Mouse (Mus musculus) intestine, embryonic 15.5 days (tissue): ENCODE results near the gene Plekhd1. TPM values are rescaled to one million over a fixed set of nuclear protein-coding genes. Genes with fewer than 3 reads are reported as not detected.

Experiments
- ATAC-seq: fragments of 200-750 bp; cut with Nextera tagmentation; 2 replicates; pipeline ENCODE4 v1.8.0; 2017; ENCODE audit warnings: moderate TSS enrichment, moderate library complexity
- H3K27ac ChIP-seq: fragments of 300-500 bp; sonication (generic); 2 replicates; pipeline ENCODE4 v1.5.1; 2015; ENCODE audit warnings: mild to moderate bottlenecking, inconsistent platforms
- H3K27me3 ChIP-seq: fragments of 300-500 bp; sonication (generic); replicated peaks from 2 replicates; pipeline ENCODE4 v1.6.1; 2015; ENCODE audit warnings: inconsistent platforms
- H3K36me3 ChIP-seq: fragments of 300-500 bp; sonication (generic); 2 replicates; pipeline ENCODE4 v1.6.1; 2015; ENCODE audit warnings: inconsistent platforms
- H3K4me1 ChIP-seq: fragments of 300-500 bp; sonication (generic); replicated peaks from 2 replicates; pipeline ENCODE4 v1.6.1; 2015; ENCODE audit warnings: inconsistent platforms
- H3K4me2 ChIP-seq: fragments of 300-500 bp; sonication (generic); replicated peaks from 2 replicates; pipeline ENCODE4 v1.6.1; 2015; ENCODE audit warnings: mild to moderate bottlenecking, inconsistent platforms
- H3K4me3 ChIP-seq: fragments of 300-500 bp; sonication (generic); replicated peaks from 2 replicates; pipeline ENCODE4 v1.5.1; 2015; ENCODE audit warnings: inconsistent platforms
- H3K9ac ChIP-seq: fragments of 300-500 bp; sonication (generic); 2 replicates; pipeline ENCODE4 v1.6.1; 2015; ENCODE audit warnings: inconsistent platforms
- H3K9me3 ChIP-seq: fragments of 300-500 bp; sonication (generic); 2 replicates; pipeline ENCODE4 v1.6.1; 2016; ENCODE audit warnings: inconsistent platforms
- whole genome bisulfite sequencing: fragments of 180-500 bp; shearing (Covaris S2); methylation state at CpG from one replicate; pipeline ENCODE4 v1.1.7; 2015; 5-methylcytosine and 5-hydroxymethylcytosine counted together
- polyA plus RNA-seq: library from polyadenylated mRNA; unstranded; fragments of >200 nt; fragmentation: Nextera tagmentation; extraction: Ambion mirVana; gene quantifications from 2 replicates; pipeline ENCODE4 v1.2.1, GENCODE M21; 2015

The Plekhd1 gene
- 13.4 and 14.1 TPM in 2 replicates for polyA plus RNA-seq

GRCm38 (mm10) chr12:80692269-80692972 is at the start of gene Plekhd1:
Plekhd1 (plus strand) TSS chr12:80692591.
- Histone ChIP-seq H3K4me3 (peak within 1 kb of the TSS; percentile 46), H3K4me1 (peaks cover 24% of the 10 kb centered on the region), H3K36me3 (no peaks in the 10 kb centered on the region), H3K9ac (peak within 1 kb of the TSS; percentile 61), H3K9me3 (no peaks in the 10 kb centered on the region), H3K27me3 (peaks cover 21% of the 10 kb centered on the region), H3K4me2 (peak within 1 kb of the TSS; percentile 82), H3K27ac (peak within 1 kb of the TSS; percentile 79)
- ATAC-seq: peak; percentile 90
- WGBS: 1% methylated on average over 52 of the region's 52 CpGs

- WGBS: 2% methylated on average over 46 of the region's 48 CpGs
- Histone ChIP-seq H3K9me3 (no peaks in the 10 kb centered on the region), H3K9ac (peak overlapping the region; percentile 94), H3K27ac (peak overlapping the region; percentile 86), H3K4me2 (peak overlapping the region; percentile 81), H3K4me3 (peak overlapping the region; percentile 94), H3K36me3 (peaks cover 13% of the 10 kb centered on the region), H3K4me1 (peaks cover 17% of the 10 kb centered on the region; the same call in 1 of the 2 replicates), H3K27me3 (no peaks in the 10 kb centered on the region)
- peak; percentile 72 for ATAC-seq
Measured at GRCm38 (mm10) chr12:80642725-80643692, 49.4 kb upstream of the Plekhd1 start.

- peak within 1 kb of the TSS; percentile 81 for H3K4me2 ChIP-seq
- under 1% methylated on average over 50 of the region's 50 CpGs for WGBS
Measured at GRCm38 (mm10) chr12:80643693-80644505, 48.5 kb upstream of the Plekhd1 start, which contains the start of the genes Slc39a9 and Erh. Slc39a9 (plus strand) TSS chr12:80643883. Erh (minus strand) TSS chr12:80644341.

GRCm38 (mm10) chr12:80644506-80644868 is 47.9 kb upstream of the Plekhd1 start:
- WGBS: 5% methylated on average over 18 of the region's 18 CpGs
- peak; percentile 14; the same call in 1 of the 2 replicates for ATAC-seq

More at GRCm38 (mm10) chr12:80643693-80644505, 48.5 kb upstream of the Plekhd1 start, which contains the start of the genes Slc39a9 and Erh:
- H3K9ac ChIP-seq: peak within 1 kb of the TSS; percentile 94
- no peaks in the 10 kb centered on the region for H3K9me3 ChIP-seq
- peaks cover 7% of the 10 kb centered on the region for H3K36me3 ChIP-seq
- peak; percentile 98 for ATAC-seq
- H3K4me3 ChIP-seq: peak within 1 kb of the TSS; percentile 94
- H3K4me1 ChIP-seq: peaks cover 17% of the 10 kb centered on the region; the same call in 1 of the 2 replicates
- peak within 1 kb of the TSS; percentile 86 for H3K27ac ChIP-seq
- no peaks in the 10 kb centered on the region for H3K27me3 ChIP-seq

GRCm38 (mm10) chr12:80646377-80646776 is 46.0 kb upstream of the Plekhd1 start:
- Histone ChIP-seq H3K4me3 (no peak overlapping the region; the same call in 1 of the 2 replicates), H3K4me2 (peak overlapping the region; percentile 81; the same call in 1 of the 2 replicates), H3K4me1 (peaks cover 17% of the 10 kb centered on the region; the same call in 1 of the 2 replicates), H3K27ac (no peak overlapping the region), H3K27me3 (no peaks in the 10 kb centered on the region), H3K9me3 (no peaks in the 10 kb centered on the region), H3K36me3 (no peaks in the 10 kb centered on the region; the same call in 1 of the 2 replicates), H3K9ac (no peak overlapping the region)
- 79% methylated on average over 3 of the region's 3 CpGs for WGBS
- ATAC-seq: no peak

More at GRCm38 (mm10) chr12:80644506-80644868, 47.9 kb upstream of the Plekhd1 start:
- Histone ChIP-seq H3K4me2 (peak overlapping the region; percentile 81), H3K27ac (0 out of 2 replicates have a peak overlapping the region, but pooled peaks have one; percentile 3), H3K4me3 (peak overlapping the region; percentile 94), H3K36me3 (peaks cover 3% of the 10 kb centered on the region), H3K4me1 (peaks cover 17% of the 10 kb centered on the region; the same call in 1 of the 2 replicates), H3K27me3 (no peaks in the 10 kb centered on the region), H3K9ac (peak overlapping the region; percentile 94), H3K9me3 (no peaks in the 10 kb centered on the region)

- no peak overlapping the region for H3K27ac ChIP-seq
- H3K36me3 ChIP-seq: no peaks in the 10 kb centered on the region
- 65% methylated on average over 7 of the region's 7 CpGs for WGBS
- H3K27me3 ChIP-seq: no peaks in the 10 kb centered on the region
- no peaks in the 10 kb centered on the region for H3K9me3 ChIP-seq
- peaks cover 8% of the 10 kb centered on the region for H3K4me1 ChIP-seq
- H3K4me2 ChIP-seq: peak overlapping the region; percentile 32; the same call in 1 of the 2 replicates
- H3K9ac ChIP-seq: no peak overlapping the region
- H3K4me3 ChIP-seq: no peak overlapping the region
- ATAC-seq: peak; percentile 59
Measured at GRCm38 (mm10) chr12:80653951-80654658, 38.3 kb upstream of the Plekhd1 start.

GRCm38 (mm10) chr12:80654659-80655025 is 37.7 kb upstream of the Plekhd1 start:
- H3K27me3 ChIP-seq: no peaks in the 10 kb centered on the region
- no peaks in the 10 kb centered on the region for H3K36me3 ChIP-seq
- no peak overlapping the region for H3K9ac ChIP-seq
- 61% methylated on average over 3 of the region's 3 CpGs for WGBS
- H3K27ac ChIP-seq: 0 out of 2 replicates have a peak overlapping the region, but pooled peaks have one; percentile 17
- peak overlapping the region; percentile 26; the same call in 1 of the 2 replicates for H3K4me2 ChIP-seq
- H3K4me3 ChIP-seq: no peak overlapping the region
- peaks cover 8% of the 10 kb centered on the region for H3K4me1 ChIP-seq
- no peaks in the 10 kb centered on the region for H3K9me3 ChIP-seq
- ATAC-seq: peak; percentile 71

GRCm38 (mm10) chr12:80658661-80659060 is 33.7 kb upstream of the Plekhd1 start:
- Histone ChIP-seq H3K9me3 (no peaks in the 10 kb centered on the region), H3K27ac (no peak overlapping the region), H3K4me1 (peaks cover 8% of the 10 kb centered on the region), H3K9ac (no peak overlapping the region), H3K4me3 (no peak overlapping the region), H3K27me3 (no peaks in the 10 kb centered on the region), H3K4me2 (no peak overlapping the region), H3K36me3 (peaks cover 6% of the 10 kb centered on the region; the same call in 1 of the 2 replicates)
- ATAC-seq: no peak
- WGBS: 68% methylated on average over 6 of the region's 6 CpGs

GRCm38 (mm10) chr12:80662322-80662721 is 30.1 kb upstream of the Plekhd1 start:
- 87% methylated on average over 10 of the region's 10 CpGs for WGBS
- no peak overlapping the region for H3K9ac ChIP-seq
- H3K4me3 ChIP-seq: no peak overlapping the region
- no peak overlapping the region for H3K27ac ChIP-seq
- no peaks in the 10 kb centered on the region for H3K9me3 ChIP-seq
- H3K27me3 ChIP-seq: no peaks in the 10 kb centered on the region
- 0 out of 2 replicates have a peak, but pooled peaks cover 2% of the 10 kb centered on the region for H3K4me1 ChIP-seq
- peaks cover 16% of the 10 kb centered on the region for H3K36me3 ChIP-seq
- ATAC-seq: no peak
- no peak overlapping the region for H3K4me2 ChIP-seq

- Histone ChIP-seq H3K9me3 (no peaks in the 10 kb centered on the region), H3K4me1 (no peaks in the 10 kb centered on the region), H3K9ac (no peak overlapping the region), H3K4me3 (no peak overlapping the region), H3K27me3 (no peaks in the 10 kb centered on the region), H3K27ac (no peak overlapping the region), H3K36me3 (peaks cover 23% of the 10 kb centered on the region), H3K4me2 (no peak overlapping the region)
- WGBS: 53% methylated on average over 2 of the region's 2 CpGs
- no peak for ATAC-seq
Measured at GRCm38 (mm10) chr12:80663935-80664334, 28.5 kb upstream of the Plekhd1 start.

- H3K27me3 ChIP-seq: no peaks in the 10 kb centered on the region
- no peak for ATAC-seq
- no peak overlapping the region for H3K9ac ChIP-seq
- H3K36me3 ChIP-seq: peaks cover 17% of the 10 kb centered on the region
- no peaks in the 10 kb centered on the region for H3K4me1 ChIP-seq
- no peak overlapping the region for H3K27ac ChIP-seq
- no peak overlapping the region for H3K4me2 ChIP-seq
- 71% methylated on average over 2 of the region's 2 CpGs for WGBS
- H3K9me3 ChIP-seq: no peaks in the 10 kb centered on the region
- no peak overlapping the region for H3K4me3 ChIP-seq
Measured at GRCm38 (mm10) chr12:80668391-80668790, 24.0 kb upstream of the Plekhd1 start.
